ENCODE assay signal across 23 mouse cellular contexts in genomic region chr9:83648733-83649132, GRCm38 (mm10).
DNase-seq lines count a peak whose midpoint lies in the region; ATAC-seq and TF ChIP-seq lines count a peak whose summit lies in the region.
"Had no signal": no experiment of that assay in that cellular context is flagged by ENCODE, and none has a peak within 500 bp of the region (broad histone marks: within the 10 kb centered on the region; RNA-seq: fewer than 3 reads in every experiment).

No protein-coding gene starts in this region.

- no peaks in the 10 kb centered on the region for H3K4me1 ChIP-seq in embryonic facial prominence, embryonic 11.5 days (ENCODE audit: control insufficient read depth, insufficient read depth, low read length)
- 0 out of 2 replicates have a peak, but pooled peaks cover 5% of the 10 kb centered on the region for H3K4me1 ChIP-seq in embryonic facial prominence, embryonic 10.5 days
- no peaks in the 10 kb centered on the region for H3K4me1 ChIP-seq in hindbrain, embryonic 11.5 days (replicated peaks; ENCODE audit: control insufficient read depth, insufficient read depth, low read length)
- H3K4me1 ChIP-seq in hindbrain, postnatal 0 days (ENCODE audit: insufficient read depth, low read length) = no peaks in the 10 kb centered on the region
- peaks cover 13% of the 10 kb centered on the region; the same call in 1 of the 2 replicates for H3K4me1 ChIP-seq in forebrain, embryonic 14.5 days (ENCODE audit: control insufficient read depth, insufficient read depth, low read length)
- H3K4me1 ChIP-seq in midbrain, embryonic 15.5 days = peaks cover 17% of the 10 kb centered on the region
- H3K4me1 ChIP-seq: embryonic facial prominence, embryonic 15.5 days had no signal

- TF ChIP-seq CTCF in hindbrain, postnatal 0 days (IDR thresholded peaks at IDR 0.05; ENCODE audit: low read depth) = no peak

- no peak for DNase-seq in embryonic facial prominence, embryonic 11.5 days (ENCODE audit: low spot score)
- DNase-seq in embryonic facial prominence, embryonic 10.5 days (ENCODE audit: low spot score) = no peak
- DNase-seq in hindbrain, embryonic 11.5 days (ENCODE audit: low spot score) = no peak
- DNase-seq in hindbrain, postnatal 0 days (ENCODE audit: low spot score) = no peak
- DNase-seq in forebrain, embryonic 14.5 days (ENCODE audit: low spot score) = no peak
- no peak for DNase-seq in urinary bladder, postnatal 36 days (ENCODE audit: low spot score in 2 of 2)
- DNase-seq: adrenal gland, adult 8-10 months; cerebellum, adult 11-12 months; cerebellum, postnatal 14 days; kidney, postnatal 36 days; layer of hippocampus, adult 9-11 months; left cerebral cortex, postnatal 4 days; lung, adult 18-20 months; lung, postnatal 36 days; spleen, adult 18-20 months; thymus, postnatal 36 days had no signal

- no peak overlapping the region for H3K4me3 ChIP-seq in embryonic facial prominence, embryonic 11.5 days (ENCODE audit: low read depth, low read length)
- no peak overlapping the region for H3K4me3 ChIP-seq in embryonic facial prominence, embryonic 10.5 days
- no peak overlapping the region for H3K4me3 ChIP-seq in hindbrain, embryonic 11.5 days (ENCODE audit: low read depth, low read length)
- no peak overlapping the region for H3K4me3 ChIP-seq in hindbrain, postnatal 0 days (ENCODE audit: low read length)
- H3K4me3 ChIP-seq in forebrain, embryonic 14.5 days (ENCODE audit: low read depth, low read length) = no peak overlapping the region
- no peak overlapping the region for H3K4me3 ChIP-seq in midbrain, embryonic 15.5 days
- H3K4me3 ChIP-seq: embryonic facial prominence, embryonic 15.5 days; heart, embryonic 15.5 days; left cerebral cortex, adult 2 months had no signal

- no peaks in the 10 kb centered on the region for H3K27me3 ChIP-seq in embryonic facial prominence, embryonic 11.5 days (ENCODE audit: control insufficient read depth, insufficient read depth, low read length)
- no peaks in the 10 kb centered on the region for H3K27me3 ChIP-seq in embryonic facial prominence, embryonic 10.5 days (replicated peaks; ENCODE audit: low read depth, poor library complexity, severe bottlenecking)
- no peaks in the 10 kb centered on the region for H3K27me3 ChIP-seq in hindbrain, embryonic 11.5 days (ENCODE audit: control insufficient read depth, insufficient read depth, low read length)
- no peaks in the 10 kb centered on the region for H3K27me3 ChIP-seq in hindbrain, postnatal 0 days (ENCODE audit: insufficient read depth, low read length)
- no peaks in the 10 kb centered on the region for H3K27me3 ChIP-seq in forebrain, embryonic 14.5 days (replicated peaks; ENCODE audit: control insufficient read depth, insufficient read depth, low read length)
- H3K27me3 ChIP-seq in midbrain, embryonic 15.5 days (replicated peaks) = no peaks in the 10 kb centered on the region
- H3K27me3 ChIP-seq: embryonic facial prominence, embryonic 15.5 days; heart, embryonic 15.5 days had no signal

- H3K9ac ChIP-seq in embryonic facial prominence, embryonic 11.5 days (replicated peaks; ENCODE audit: low read length) = no peak overlapping the region
- H3K9ac ChIP-seq in hindbrain, embryonic 11.5 days (ENCODE audit: low read depth, low read length) = no peak overlapping the region
- no peak overlapping the region for H3K9ac ChIP-seq in hindbrain, postnatal 0 days (replicated peaks; ENCODE audit: low read length)
- H3K9ac ChIP-seq in forebrain, embryonic 14.5 days (ENCODE audit: low read length) = no peak overlapping the region
- no peak overlapping the region for H3K9ac ChIP-seq in midbrain, embryonic 15.5 days
- H3K9ac ChIP-seq: embryonic facial prominence, embryonic 15.5 days; heart, embryonic 15.5 days had no signal

- H3K36me3 ChIP-seq in embryonic facial prominence, embryonic 11.5 days (replicated peaks; ENCODE audit: control insufficient read depth, insufficient read depth, low read depth, low read length) = no peaks in the 10 kb centered on the region
- H3K36me3 ChIP-seq in embryonic facial prominence, embryonic 10.5 days (replicated peaks) = no peaks in the 10 kb centered on the region
- H3K36me3 ChIP-seq in hindbrain, embryonic 11.5 days (ENCODE audit: control insufficient read depth, insufficient read depth, low read length) = no peaks in the 10 kb centered on the region
- no peaks in the 10 kb centered on the region for H3K36me3 ChIP-seq in hindbrain, postnatal 0 days (ENCODE audit: insufficient read depth, low read length)
- H3K36me3 ChIP-seq in forebrain, embryonic 14.5 days (ENCODE audit: control insufficient read depth, insufficient read depth, low read length) = no peaks in the 10 kb centered on the region
- no peaks in the 10 kb centered on the region for H3K36me3 ChIP-seq in midbrain, embryonic 15.5 days (replicated peaks)
- H3K36me3 ChIP-seq: embryonic facial prominence, embryonic 15.5 days; heart, embryonic 15.5 days had no signal

- H3K27ac ChIP-seq in embryonic facial prominence, embryonic 11.5 days (replicated peaks; ENCODE audit: low read depth, low read length) = no peak overlapping the region
- H3K27ac ChIP-seq in embryonic facial prominence, embryonic 10.5 days (replicated peaks) = no peak overlapping the region
- H3K27ac ChIP-seq in hindbrain, embryonic 11.5 days (ENCODE audit: low read depth, low read length) = no peak overlapping the region
- no peak overlapping the region for H3K27ac ChIP-seq in hindbrain, postnatal 0 days
- peak overlapping the region; percentile 61; the same call in 1 of the 2 replicates for H3K27ac ChIP-seq in forebrain, embryonic 14.5 days (ENCODE audit: low read depth, low read length)
- H3K27ac ChIP-seq in midbrain, embryonic 15.5 days = no peak overlapping the region
- H3K27ac ChIP-seq: embryonic facial prominence, embryonic 15.5 days; heart, embryonic 15.5 days; left cerebral cortex, adult 2 months had no signal

- no peak overlapping the region for H3K4me2 ChIP-seq in embryonic facial prominence, embryonic 11.5 days (ENCODE audit: low read depth, low read length)
- no peak overlapping the region for H3K4me2 ChIP-seq in hindbrain, embryonic 11.5 days (replicated peaks; ENCODE audit: low read depth, low read length)
- no peak overlapping the region for H3K4me2 ChIP-seq in hindbrain, postnatal 0 days (ENCODE audit: low read depth, low read length)
- H3K4me2 ChIP-seq in forebrain, embryonic 14.5 days (ENCODE audit: low read length) = no peak overlapping the region
- no peak overlapping the region for H3K4me2 ChIP-seq in midbrain, embryonic 15.5 days
- H3K4me2 ChIP-seq: embryonic facial prominence, embryonic 15.5 days; heart, embryonic 15.5 days; liver, embryonic 11.5 days had no signal

- 28% methylated on average over 3 of the region's 3 CpGs for WGBS in embryonic facial prominence, embryonic 11.5 days
- 29% methylated on average over 3 of the region's 3 CpGs for WGBS in embryonic facial prominence, embryonic 10.5 days
- WGBS in hindbrain, embryonic 11.5 days = 24% methylated on average over 3 of the region's 3 CpGs
- WGBS in hindbrain, postnatal 0 days = 23% methylated on average over 3 of the region's 3 CpGs
- 29% methylated on average over 3 of the region's 3 CpGs for WGBS in forebrain, embryonic 14.5 days
- WGBS in midbrain, embryonic 15.5 days = 12% methylated on average over 3 of the region's 3 CpGs

- peak; percentile 53; the same call in 1 of the 2 replicates for ATAC-seq in embryonic facial prominence, embryonic 11.5 days (replicated peaks; ENCODE audit: insufficient number of reproducible peaks, low FRiP score, low TSS enrichment, low read depth)
- ATAC-seq in hindbrain, embryonic 11.5 days (ENCODE audit: low FRiP score) = peak; percentile 41; the same call in 1 of the 2 replicates
- no peak for ATAC-seq in hindbrain, postnatal 0 days
- ATAC-seq in forebrain, embryonic 14.5 days = peak; percentile 27; the same call in 1 of the 2 replicates
- ATAC-seq in midbrain, embryonic 15.5 days (replicated peaks) = 0 out of 2 replicates have a peak, but pooled peaks have one; percentile 8
- ATAC-seq in monocyte, adult 5-6 weeks (replicated peaks; ENCODE audit: insufficient number of reproducible peaks, low FRiP score, low TSS enrichment, poor library complexity, severe bottlenecking) = no peak
- ATAC-seq: intestine, embryonic 16.5 days had no signal

- no peaks in the 10 kb centered on the region for H3K9me3 ChIP-seq in embryonic facial prominence, embryonic 11.5 days (replicated peaks; ENCODE audit: control insufficient read depth, low read length)
- no peaks in the 10 kb centered on the region for H3K9me3 ChIP-seq in embryonic facial prominence, embryonic 10.5 days
- no peaks in the 10 kb centered on the region for H3K9me3 ChIP-seq in hindbrain, embryonic 11.5 days (ENCODE audit: control insufficient read depth, low read length)
- H3K9me3 ChIP-seq in hindbrain, postnatal 0 days (ENCODE audit: low read length) = no peaks in the 10 kb centered on the region
- no peaks in the 10 kb centered on the region for H3K9me3 ChIP-seq in forebrain, embryonic 14.5 days (replicated peaks; ENCODE audit: control insufficient read depth, low read length)
- H3K9me3 ChIP-seq in midbrain, embryonic 15.5 days = no peaks in the 10 kb centered on the region
- H3K9me3 ChIP-seq: embryonic facial prominence, embryonic 15.5 days; heart, embryonic 15.5 days had no signal

Comparison
In these comparisons a context has a peak if more than half of its experiments do, and no peak if none do; other contexts are left out.
1. ATAC-seq: peak in embryonic facial prominence, embryonic 11.5 days (single experiment), hindbrain, embryonic 11.5 days (single experiment), forebrain, embryonic 14.5 days (single experiment) and midbrain, embryonic 15.5 days (single experiment); none in hindbrain, postnatal 0 days (single experiment) and monocyte, adult 5-6 weeks (single experiment).